Mouse (Mus musculus) embryonic facial prominence, embryonic 15.5 days (tissue): ENCODE measurements at regions not wholly inside any gene's neighbourhood (a gene's known extent, or its start where the extent isn't known, plus 50 kb on each side); places are given as distances from the start of the nearest gene placed in this dataset.
A peak's percentile ranks its signal among the peaks of the same experiment; 100 is the strongest.

Experiments used
- ATAC-seq: fragments of 200-750 bp; cut with Nextera tagmentation; 2 replicates; pipeline ENCODE4 v1.8.0; 2017; ENCODE audit warnings: low read depth, moderate TSS enrichment; ENCODE audit not compliant: insufficient number of reproducible peaks, low FRiP score, low TSS enrichment
- H3K27ac ChIP-seq: fragments of 300-500 bp; sonication (generic); replicated peaks from 2 replicates; pipeline ENCODE4 v1.5.1; 2015; ENCODE audit warnings: mild to moderate bottlenecking, inconsistent platforms
- H3K27me3 ChIP-seq: fragments of 300-500 bp; sonication (generic); 2 replicates; pipeline ENCODE4 v1.6.1; 2015; ENCODE audit warnings: inconsistent platforms
- H3K36me3 ChIP-seq: fragments of 300-500 bp; sonication (generic); 2 replicates; pipeline ENCODE4 v1.6.1; 2015; ENCODE audit warnings: mild to moderate bottlenecking, inconsistent platforms
- H3K4me1 ChIP-seq: fragments of 300-500 bp; sonication (generic); 2 replicates; pipeline ENCODE4 v1.6.1; 2015; ENCODE audit warnings: inconsistent platforms
- H3K4me2 ChIP-seq: fragments of 300-500 bp; sonication (generic); replicated peaks from 2 replicates; pipeline ENCODE4 v1.6.1; 2015; ENCODE audit warnings: mild to moderate bottlenecking, inconsistent platforms
- H3K4me3 ChIP-seq: fragments of 300-500 bp; sonication (generic); replicated peaks from 2 replicates; pipeline ENCODE4 v1.5.1; 2015; ENCODE audit warnings: mild to moderate bottlenecking, inconsistent platforms
- H3K9ac ChIP-seq: fragments of 300-500 bp; sonication (generic); 2 replicates; pipeline ENCODE4 v1.6.1; 2015; ENCODE audit warnings: inconsistent platforms
- H3K9me3 ChIP-seq: fragments of 300-500 bp; sonication (generic); replicated peaks from 2 replicates; pipeline ENCODE4 v1.6.1; 2016; ENCODE audit warnings: inconsistent platforms
- WGBS: fragments of 180-500 bp; shearing (Covaris S2); methylation state at CpG from one replicate; pipeline ENCODE4 v1.1.7; 2015; 5-methylcytosine and 5-hydroxymethylcytosine counted together

- no peak overlapping the region for H3K4me3 ChIP-seq
- no peak for ATAC-seq
- no peaks in the 10 kb centered on the region for H3K4me1 ChIP-seq
- no peaks in the 10 kb centered on the region for H3K27me3 ChIP-seq
- WGBS, result 71% methylated on average over 11 of the region's 11 CpGs
- no peaks in the 10 kb centered on the region for H3K36me3 ChIP-seq
- no peak overlapping the region for H3K27ac ChIP-seq
- peaks cover 3% of the 10 kb centered on the region; the same call in 1 of the 2 replicates for H3K9me3 ChIP-seq
- no peak overlapping the region for H3K4me2 ChIP-seq
- H3K9ac ChIP-seq, result no peak overlapping the region
These were observed 131.6 kb upstream of the Nfe2l3 start for GRCm38 (mm10) chr6:51300694-51301417.

- Histone ChIP-seq H3K4me2 (no peak overlapping the region), H3K9me3 (peaks cover 3% of the 10 kb centered on the region; the same call in 1 of the 2 replicates), H3K36me3 (no peaks in the 10 kb centered on the region), H3K4me1 (no peaks in the 10 kb centered on the region), H3K9ac (no peak overlapping the region), H3K4me3 (no peak overlapping the region), H3K27ac (no peak overlapping the region), H3K27me3 (no peaks in the 10 kb centered on the region)
- WGBS, result 91% methylated on average over 4 of the region's 4 CpGs
- ATAC-seq, result no peak
These were observed 130.6 kb upstream of the Nfe2l3 start for GRCm38 (mm10) chr6:51301831-51302230.

GRCm38 (mm10) chr6:51302240-51302639 lies 130.2 kb upstream of the Nfe2l3 start:
- WGBS, result 90% methylated on average over 7 of the region's 7 CpGs
- no peaks in the 10 kb centered on the region for H3K27me3 ChIP-seq
- ATAC-seq, result no peak

GRCm38 (mm10) chr6:51318341-51318740 lies 114.1 kb upstream of the Nfe2l3 start:
- no peak overlapping the region for H3K4me3 ChIP-seq
- no peak overlapping the region for H3K4me2 ChIP-seq
- H3K36me3 ChIP-seq, result no peaks in the 10 kb centered on the region
- H3K27ac ChIP-seq, result no peak overlapping the region
- no peaks in the 10 kb centered on the region for H3K27me3 ChIP-seq
- no peak for ATAC-seq
- no peak overlapping the region for H3K9ac ChIP-seq
- no peaks in the 10 kb centered on the region for H3K4me1 ChIP-seq
- 52% methylated on average over 2 of the region's 2 CpGs for WGBS
- no peaks in the 10 kb centered on the region for H3K9me3 ChIP-seq

More at GRCm38 (mm10) chr6:51302240-51302639, 130.2 kb upstream of the Nfe2l3 start:
- Histone ChIP-seq H3K9me3 (peaks cover 3% of the 10 kb centered on the region; the same call in 1 of the 2 replicates), H3K27ac (no peak overlapping the region), H3K4me2 (no peak overlapping the region), H3K4me3 (no peak overlapping the region), H3K4me1 (no peaks in the 10 kb centered on the region), H3K36me3 (no peaks in the 10 kb centered on the region), H3K9ac (no peak overlapping the region)

- no peaks in the 10 kb centered on the region for H3K36me3 ChIP-seq
- H3K9me3 ChIP-seq, result no peaks in the 10 kb centered on the region
- no peak overlapping the region for H3K27ac ChIP-seq
- WGBS, result 83% methylated on average over 1 of the region's 1 CpGs
- H3K9ac ChIP-seq, result no peak overlapping the region
- no peaks in the 10 kb centered on the region for H3K27me3 ChIP-seq
- no peaks in the 10 kb centered on the region for H3K4me1 ChIP-seq
- H3K4me2 ChIP-seq, result no peak overlapping the region
- H3K4me3 ChIP-seq, result no peak overlapping the region
- ATAC-seq, result no peak
These were observed 112.5 kb upstream of the Nfe2l3 start for GRCm38 (mm10) chr6:51320019-51320418.

GRCm38 (mm10) chr6:51320676-51321419 lies 111.6 kb upstream of the Nfe2l3 start:
- H3K4me2 ChIP-seq, result no peak overlapping the region
- WGBS, result 52% methylated on average over 8 of the region's 8 CpGs
- ATAC-seq, result no peak
- H3K27ac ChIP-seq, result no peak overlapping the region
- no peaks in the 10 kb centered on the region for H3K9me3 ChIP-seq
- no peak overlapping the region for H3K9ac ChIP-seq
- H3K4me3 ChIP-seq, result no peak overlapping the region
- H3K36me3 ChIP-seq, result no peaks in the 10 kb centered on the region
- no peaks in the 10 kb centered on the region for H3K4me1 ChIP-seq
- no peaks in the 10 kb centered on the region for H3K27me3 ChIP-seq

- WGBS, result 84% methylated on average over 2 of the region's 2 CpGs
- H3K27ac ChIP-seq, result no peak overlapping the region
- no peak overlapping the region for H3K4me2 ChIP-seq
- peaks cover 9% of the 10 kb centered on the region; the same call in 1 of the 2 replicates for H3K4me1 ChIP-seq
- no peak overlapping the region for H3K9ac ChIP-seq
- H3K9me3 ChIP-seq, result no peaks in the 10 kb centered on the region
- H3K27me3 ChIP-seq, result no peaks in the 10 kb centered on the region
- no peak overlapping the region for H3K4me3 ChIP-seq
- no peak for ATAC-seq
- H3K36me3 ChIP-seq, result no peaks in the 10 kb centered on the region
These were observed 106.2 kb upstream of the Nfe2l3 start for GRCm38 (mm10) chr6:51326103-51326829.

- H3K9me3 ChIP-seq, result no peaks in the 10 kb centered on the region
- no peaks in the 10 kb centered on the region for H3K27me3 ChIP-seq
- H3K27ac ChIP-seq, result no peak overlapping the region
- no peak overlapping the region for H3K4me2 ChIP-seq
- H3K36me3 ChIP-seq, result no peaks in the 10 kb centered on the region
- no peak overlapping the region for H3K9ac ChIP-seq
- ATAC-seq, result no peak
- H3K4me1 ChIP-seq, result peaks cover 36% of the 10 kb centered on the region
- 69% methylated on average over 13 of the region's 13 CpGs for WGBS
- no peak overlapping the region for H3K4me3 ChIP-seq
These were observed 103.1 kb upstream of the Nfe2l3 start for GRCm38 (mm10) chr6:51329070-51329995.

GRCm38 (mm10) chr6:51330069-51330706 lies 102.3 kb upstream of the Nfe2l3 start:
- Histone ChIP-seq H3K36me3 (no peaks in the 10 kb centered on the region), H3K27ac (no peak overlapping the region), H3K4me3 (no peak overlapping the region), H3K9ac (no peak overlapping the region), H3K9me3 (no peaks in the 10 kb centered on the region), H3K4me1 (peaks cover 45% of the 10 kb centered on the region), H3K4me2 (no peak overlapping the region), H3K27me3 (no peaks in the 10 kb centered on the region)
- ATAC-seq, result no peak
- WGBS, result 57% methylated on average over 5 of the region's 5 CpGs

- Histone ChIP-seq H3K4me1 (peaks cover 66% of the 10 kb centered on the region), H3K4me3 (no peak overlapping the region), H3K9me3 (no peaks in the 10 kb centered on the region), H3K9ac (no peak overlapping the region), H3K27ac (peak overlapping the region; percentile 86), H3K36me3 (no peaks in the 10 kb centered on the region), H3K4me2 (peak overlapping the region; percentile 22), H3K27me3 (no peaks in the 10 kb centered on the region)
- ATAC-seq, result no peak
- WGBS, result 38% methylated on average over 11 of the region's 11 CpGs
These were observed 99.6 kb upstream of the Nfe2l3 start for GRCm38 (mm10) chr6:51332841-51333240.
